Mouse (Mus musculus) bone marrow, adult 2 months (tissue): ENCODE data around the gene Rmdn2.

ENCODE experiments used
- CTCF ChIP-seq: fragments of 200-500 bp; IDR thresholded peaks from 2 replicates; pipeline ENCODE4 v1.5.1; 2011; ENCODE audit warnings: low read length, control low read depth; ENCODE audit not compliant: control insufficient read depth, insufficient read depth
- POLR2A ChIP-seq: fragments of 200-500 bp; IDR thresholded peaks from 2 replicates; pipeline ENCODE4 v1.6.1; 2011; ENCODE audit warnings: low read depth, mild to moderate bottlenecking, control low read depth, low read length, borderline replicate concordance; ENCODE audit not compliant: control insufficient read depth

DNA sequence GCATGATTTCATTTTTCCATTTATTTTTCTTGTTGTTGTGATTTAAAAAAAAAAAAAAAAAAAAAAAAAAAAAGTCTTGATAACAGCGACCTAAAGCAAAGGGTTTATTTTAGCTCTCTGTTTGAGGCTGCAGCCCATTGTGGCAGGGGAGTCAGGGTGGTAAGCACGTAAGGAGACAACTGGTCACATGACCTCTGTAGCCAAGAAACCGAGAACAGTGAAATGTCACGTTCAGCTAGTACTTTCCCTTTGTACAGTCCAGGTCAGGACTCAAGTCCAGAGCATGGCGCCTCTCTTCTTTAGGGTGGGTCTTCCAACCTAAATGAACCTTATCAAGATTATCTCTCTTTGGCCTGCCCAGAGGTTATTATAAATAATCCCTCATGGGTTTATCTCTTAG lies 9.3 kb upstream of the Rmdn2 start:
- TF ChIP-seq POLR2A = no peak
- no peak for TF ChIP-seq CTCF
